17 mouse cellular contexts compared by ENCODE assay signal in the genomic region with DNA sequence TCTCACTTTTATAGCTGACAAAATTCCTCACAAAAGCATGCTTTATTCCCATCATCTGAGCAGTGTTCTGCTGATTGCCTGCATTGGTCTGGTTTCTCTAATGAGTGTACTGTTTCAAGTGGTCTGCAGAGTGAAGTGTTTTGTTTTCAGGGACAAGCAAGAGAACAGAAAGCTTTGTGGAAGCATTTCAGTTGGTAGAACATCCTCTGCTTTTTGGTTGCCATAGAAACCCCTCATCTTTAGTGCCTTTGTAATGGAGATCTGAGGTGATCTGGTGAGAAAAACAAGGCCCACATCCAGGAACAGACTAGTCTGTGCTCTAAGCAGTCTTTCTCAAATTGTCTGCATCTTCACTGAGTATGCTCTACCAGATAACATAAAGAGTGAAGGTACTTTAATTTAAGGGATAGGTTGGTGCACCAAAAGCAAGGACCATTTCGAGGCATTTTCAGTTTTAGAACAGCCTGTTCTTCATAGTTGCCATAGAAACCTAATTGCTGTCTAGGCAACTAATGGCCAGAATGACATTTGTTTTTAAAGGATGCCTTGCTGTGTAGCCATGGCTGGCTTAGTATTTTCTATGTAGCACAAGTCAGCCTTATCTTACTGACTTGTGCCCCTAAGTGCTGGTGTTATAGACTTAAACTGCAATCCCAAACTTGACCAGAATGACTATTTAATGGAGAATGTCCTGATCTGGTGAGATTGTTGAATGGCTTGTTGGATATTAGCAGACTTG. TPM values are rescaled to one million over a fixed set of nuclear protein-coding genes. Genes with fewer than 3 reads are reported as not detected.
A peak's percentile ranks its signal among the peaks of the same experiment; 100 is the strongest.
DNase-seq lines count a peak whose midpoint lies in the region; ATAC-seq lines count a peak whose summit lies in the region.
"Had no signal": no experiment of that assay in that cellular context is flagged by ENCODE, and none has a peak within 500 bp of the region (broad histone marks: within the 10 kb centered on the region; RNA-seq: fewer than 3 reads in every experiment).

No protein-coding gene starts in this region.

- no peaks in the 10 kb centered on the region for H3K9me3 ChIP-seq in hindbrain, embryonic 13.5 days
- H3K9me3 ChIP-seq in neural tube, embryonic 14.5 days (ENCODE audit: control insufficient read depth, low read length) = no peaks in the 10 kb centered on the region
- H3K9me3 ChIP-seq: G1E; heart, embryonic 10.5 days had no signal

- no peak overlapping the region for H3K4me3 ChIP-seq in hindbrain, embryonic 13.5 days
- H3K4me3 ChIP-seq in neural tube, embryonic 14.5 days (ENCODE audit: low read depth, low read length) = no peak overlapping the region
- H3K4me3 ChIP-seq: erythroblast, embryonic 14.5 days; heart, embryonic 10.5 days had no signal

- no peaks in the 10 kb centered on the region for H3K27me3 ChIP-seq in hindbrain, embryonic 13.5 days
- H3K27me3 ChIP-seq in neural tube, embryonic 14.5 days (ENCODE audit: control insufficient read depth, insufficient read depth, low read length) = no peaks in the 10 kb centered on the region

- H3K36me3 ChIP-seq in hindbrain, embryonic 13.5 days = no peaks in the 10 kb centered on the region
- H3K36me3 ChIP-seq in neural tube, embryonic 14.5 days (ENCODE audit: control insufficient read depth, insufficient read depth, low read length) = no peaks in the 10 kb centered on the region
- H3K36me3 ChIP-seq: G1E; heart, embryonic 10.5 days had no signal

- no peak overlapping the region for H3K4me2 ChIP-seq in hindbrain, embryonic 13.5 days
- no peak overlapping the region for H3K4me2 ChIP-seq in neural tube, embryonic 14.5 days (ENCODE audit: low read depth, low read length)
- H3K4me2 ChIP-seq: liver, embryonic 11.5 days had no signal

- ATAC-seq in hindbrain, embryonic 13.5 days (ENCODE audit: low FRiP score) = peak; percentile 69
- peak; percentile 44 for ATAC-seq in neural tube, embryonic 14.5 days (ENCODE audit: low read depth)
- ATAC-seq in activated CD4-positive, CD25-positive, alpha-beta regulatory T cell, adult 4 months = no peak

- H3K27ac ChIP-seq in hindbrain, embryonic 13.5 days = peak overlapping the region; percentile 72
- peak overlapping the region; percentile 2 for H3K27ac ChIP-seq in neural tube, embryonic 14.5 days (ENCODE audit: low read depth, low read length)
- H3K27ac ChIP-seq: heart, embryonic 10.5 days had no signal

- H3K4me1 ChIP-seq in hindbrain, embryonic 13.5 days (replicated peaks) = peaks cover 10% of the 10 kb centered on the region; the same call in 1 of the 2 replicates
- no peaks in the 10 kb centered on the region for H3K4me1 ChIP-seq in neural tube, embryonic 14.5 days (ENCODE audit: control insufficient read depth, insufficient read depth, low read length)
- H3K4me1 ChIP-seq: heart, embryonic 10.5 days had no signal

- peak; percentile 14 to 16 for DNase-seq in left cerebral cortex, postnatal 25 days (ENCODE audit: low spot score in 2 of 2)
- DNase-seq in left cerebral cortex, adult 11 months (ENCODE audit: low spot score) = no peak
- DNase-seq in embryo, embryonic 10.5 days (ENCODE audit: low spot score) = peak; percentile 24
- DNase-seq in adrenal gland, postnatal 14 days = no peak
- no peak for DNase-seq in left cerebral cortex, adult 18-20 months (ENCODE audit: low spot score in 2 of 2)
- DNase-seq: cerebellum, adult 2 months; gastrocnemius, postnatal 10 days; kidney, adult 2 months; right cerebral cortex, adult 18-20 months had no signal

- H3K9ac ChIP-seq in hindbrain, embryonic 13.5 days = no peak overlapping the region
- no peak overlapping the region for H3K9ac ChIP-seq in neural tube, embryonic 14.5 days (replicated peaks; ENCODE audit: low read depth, low read length)

- WGBS in hindbrain, embryonic 13.5 days = 38% methylated on average over 1 of the region's 1 CpGs
- 22% methylated on average over 1 of the region's 1 CpGs for WGBS in neural tube, embryonic 14.5 days

- intact Hi-C loops in left cerebral cortex, postnatal 25 days (cut with DNase I) = no loop called here

RNA-seq across cellular contexts. Expression of a gene that starts 44.8 kb away (rescaled TPM):
- 10 to 100 TPM; 66.2 to 75.0 TPM for total RNA-seq in left cerebral cortex, postnatal 25 days (2021)
- 228 and 234 TPM in 2 replicates for polyA plus RNA-seq in hindbrain, embryonic 13.5 days (2015; fragmentation: Nextera tagmentation; extraction: Ambion mirVana)
- polyA plus RNA-seq in neural tube, embryonic 14.5 days (2014; fragmentation: Nextera tagmentation; extraction: Ambion mirVana) = 290 and 292 TPM in 2 replicates
- total RNA-seq in adrenal gland, postnatal 14 days (2021) = 52.8 and 58.7 TPM in 2 replicates
- polyA plus RNA-seq in activated CD4-positive, CD25-positive, alpha-beta regulatory T cell, adult 4 months (2017; shearing (Covaris generic)) = 1 to 10 TPM; 5.1 to 6.0 TPM
- 10 to 100 TPM; 62.2 to 63.3 TPM for total RNA-seq in left cerebral cortex, adult 18-20 months (2021)
- total RNA-seq: megakaryocyte, adult 5-6 weeks had no signal

Comparison
In these comparisons a context has a peak if more than half of its experiments do, and no peak if none do; other contexts are left out.
1. DNase-seq: peak in left cerebral cortex, postnatal 25 days (2 of 2) and embryo, embryonic 10.5 days (single experiment); none in left cerebral cortex, adult 11 months (single experiment), adrenal gland, postnatal 14 days (single experiment) and left cerebral cortex, adult 18-20 months (0 of 2).